ENCODE assay signal across 8 mouse cellular contexts in genomic region chr4:154334699-154335402, GRCm38 (mm10). TPM values are rescaled to one million over a fixed set of nuclear protein-coding genes. Genes with fewer than 3 reads are reported as not detected.
DNase-seq lines count a peak whose midpoint lies in the region; ATAC-seq and TF ChIP-seq lines count a peak whose summit lies in the region.

No protein-coding gene starts in this region.

- no peak overlapping the region for H3K9ac ChIP-seq in kidney, postnatal 0 days (ENCODE audit: low read depth, low read length)

- TF ChIP-seq CTCF in kidney, postnatal 0 days (IDR thresholded peaks at IDR 0.05; ENCODE audit: low read depth): no peak

- H3K4me3 ChIP-seq in kidney, postnatal 0 days (replicated peaks; ENCODE audit: low read depth, low read length): no peak overlapping the region

- H3K27me3 ChIP-seq in kidney, postnatal 0 days (ENCODE audit: insufficient read depth, low read length): peaks cover 15% of the 10 kb centered on the region

- no peaks in the 10 kb centered on the region for H3K36me3 ChIP-seq in kidney, postnatal 0 days (ENCODE audit: insufficient read depth, low read length)

- peak; percentile 25 to 30 for DNase-seq in layer of hippocampus, postnatal 10 days (ENCODE audit: low spot score in 2 of 2)
- DNase-seq in layer of hippocampus, postnatal 36 days: no peak
- peak; percentile 57 for DNase-seq in cerebellum, adult 11-12 months
- DNase-seq in heart, adult 11 months: peak; percentile 96
- DNase-seq in kidney, postnatal 0 days (ENCODE audit: low spot score): peak; percentile 47
- DNase-seq in thymus, postnatal 0 days (ENCODE audit: low spot score): peak; percentile 75
- no peak for DNase-seq in layer of hippocampus, adult 8-10 months (ENCODE audit: low spot score in 2 of 2)

- 68% methylated on average over 45 of the region's 48 CpGs for WGBS in kidney, postnatal 0 days

- no peak for ATAC-seq in kidney, postnatal 0 days (replicated peaks; ENCODE audit: low FRiP score, low read depth)
- ATAC-seq in megakaryocyte-erythroid progenitor cell, adult 5-6 weeks (replicated peaks; ENCODE audit: low FRiP score, low TSS enrichment, poor library complexity, severe bottlenecking): peak; percentile 58; the same call in 1 of the 2 replicates

- H3K27ac ChIP-seq in kidney, postnatal 0 days: no peak overlapping the region

- no peaks in the 10 kb centered on the region for H3K9me3 ChIP-seq in kidney, postnatal 0 days (replicated peaks; ENCODE audit: low read length)

- H3K4me2 ChIP-seq in kidney, postnatal 0 days (ENCODE audit: low read length): peak overlapping the region; percentile 27; the same call in 1 of the 2 replicates

- peaks cover 13% of the 10 kb centered on the region; the same call in 1 of the 2 replicates for H3K4me1 ChIP-seq in kidney, postnatal 0 days (replicated peaks; ENCODE audit: insufficient read depth, low read length)

RNA-seq across cellular contexts. Expression of gene B230104I21Rik, which starts 1.1 kb away (rescaled TPM):
- total RNA-seq in layer of hippocampus, postnatal 10 days (2021): under 1 TPM in 1 of 2 experiments, not detected in 1; 0.40 TPM
- total RNA-seq in layer of hippocampus, postnatal 36 days (2021): under 1 TPM in 1 of 2 experiments, not detected in 1; 0.46 TPM
- polyA plus RNA-seq in kidney, postnatal 0 days (2015; fragmentation: Nextera tagmentation; extraction: Ambion mirVana): not detected in 2 replicates
- total RNA-seq in megakaryocyte-erythroid progenitor cell, adult 5-6 weeks (2014; fragmentation: Nextera tagmentation): not detected in 2 replicates
- total RNA-seq in megakaryocyte-erythroid progenitor cell, adult 5-6 weeks (2017): not detected in 2 replicates
- polyA plus RNA-seq in thymus, postnatal 0 days (2015; fragmentation: Nextera tagmentation; extraction: Ambion mirVana): not detected in 2 replicates
- total RNA-seq in layer of hippocampus, adult 8-10 months (2022): under 1 TPM in 2 of 4 experiments, not detected in 2; 0.64 to 0.94 TPM

RNA-seq across cellular contexts. Expression of gene Arhgef16, which starts 33.4 kb away (rescaled TPM):
- under 1 TPM in 1 of 2 experiments, not detected in 1; 0.41 TPM for total RNA-seq in layer of hippocampus, postnatal 10 days (2021)
- total RNA-seq in layer of hippocampus, postnatal 36 days (2021): under 1 TPM; 0.33 to 0.72 TPM
- 39.8 and 44.6 TPM in 2 replicates for polyA plus RNA-seq in kidney, postnatal 0 days (2015; fragmentation: Nextera tagmentation; extraction: Ambion mirVana)
- not detected in 2 replicates for total RNA-seq in megakaryocyte-erythroid progenitor cell, adult 5-6 weeks (2014; fragmentation: Nextera tagmentation)
- total RNA-seq in megakaryocyte-erythroid progenitor cell, adult 5-6 weeks (2017): not detected in 2 replicates
- polyA plus RNA-seq in thymus, postnatal 0 days (2015; fragmentation: Nextera tagmentation; extraction: Ambion mirVana): 18.2 and 19.5 TPM in 2 replicates
- 1 to 10 TPM in 3 of 4 experiments, under 1 TPM in 1; 0.63 to 2.0 (median 1.3) TPM for total RNA-seq in layer of hippocampus, adult 8-10 months (2022)

Comparison
In these comparisons a context has a peak if more than half of its experiments do, and no peak if none do; other contexts are left out.
1. DNase-seq: peak in layer of hippocampus, postnatal 10 days (2 of 2), cerebellum, adult 11-12 months (single experiment), heart, adult 11 months (single experiment), kidney, postnatal 0 days (single experiment) and thymus, postnatal 0 days (single experiment); none in layer of hippocampus, postnatal 36 days (0 of 2) and layer of hippocampus, adult 8-10 months (0 of 2).